Mouse (Mus musculus) heart, embryonic 14.5 days (tissue): ENCODE data around the gene Ripor1. TPM values are rescaled to one million over a fixed set of nuclear protein-coding genes. Genes with fewer than 3 reads are reported as not detected.

Experiments
- ATAC-seq: fragments of 200-750 bp; cut with Nextera tagmentation; 2 replicates; pipeline ENCODE4 v1.8.0; 2017; ENCODE audit warnings: low read depth, moderate TSS enrichment; ENCODE audit not compliant: insufficient number of reproducible peaks, insufficient read depth, low FRiP score
- H3K27ac ChIP-seq, 2 experiments: fragments of 200-500 bp in 1 of 2; fragments of 300-500 bp in 1 of 2; sonication (generic) in 1 of 2; replicated peaks in 1 of 2; 2 replicates each; pipeline ENCODE4 v1.5.1; 2012 to 2014; ENCODE audit warnings: low read depth in 2 of 2, low read length in 2 of 2, control low read depth in 1 of 2, mild to moderate bottlenecking in 1 of 2, mixed read lengths in 1 of 2; ENCODE audit not compliant: control insufficient read depth in 1 of 2, insufficient read depth in 1 of 2
- H3K27me3 ChIP-seq: fragments of 300-500 bp; sonication (generic); 2 replicates; pipeline ENCODE4 v1.6.1; 2014; ENCODE audit warnings: mild to moderate bottlenecking, low read length, control low read depth; ENCODE audit not compliant: control insufficient read depth, insufficient read depth
- H3K36me3 ChIP-seq: fragments of 300-500 bp; sonication (generic); 2 replicates; pipeline ENCODE4 v1.6.1; 2014; ENCODE audit warnings: mild to moderate bottlenecking, control low read depth, low read length, mixed read lengths; ENCODE audit not compliant: control insufficient read depth, insufficient read depth
- H3K4me1 ChIP-seq, 2 experiments: fragments of 200-500 bp in 1 of 2; fragments of 300-500 bp in 1 of 2; sonication (generic) in 1 of 2; 2 replicates each; pipeline ENCODE4 v1.6.1; 2012 to 2014; ENCODE audit warnings: low read length in 2 of 2, control low read depth in 1 of 2, mixed read lengths in 1 of 2; ENCODE audit not compliant: control insufficient read depth in 2 of 2, insufficient read depth in 2 of 2
- H3K4me2 ChIP-seq: fragments of 300-500 bp; sonication (generic); 2 replicates; pipeline ENCODE4 v1.6.1; 2014; ENCODE audit warnings: mild to moderate bottlenecking, low read length
- H3K4me3 ChIP-seq, 2 experiments: fragments of 200-500 bp in 1 of 2; fragments of 300-500 bp in 1 of 2; sonication (generic) in 1 of 2; 2 replicates each; pipeline ENCODE4 v1.5.1; 2012 to 2014; ENCODE audit warnings: low read length in 2 of 2, mild to moderate bottlenecking in 2 of 2, control low read depth in 1 of 2, low read depth in 1 of 2, moderate library complexity in 1 of 2; ENCODE audit not compliant: control insufficient read depth in 1 of 2, insufficient read depth in 1 of 2
- H3K9ac ChIP-seq: fragments of 300-500 bp; sonication (generic); 2 replicates; pipeline ENCODE4 v1.6.1; 2014; ENCODE audit warnings: mild to moderate bottlenecking, low read length
- H3K9me3 ChIP-seq: fragments of 300-500 bp; sonication (generic); 2 replicates; pipeline ENCODE4 v1.6.1; 2016; ENCODE audit warnings: low read length, control low read depth; ENCODE audit not compliant: control insufficient read depth
- WGBS: fragments of 180-500 bp; shearing (Covaris S2); extraction: QIAGEN DNeasy Blood & Tissue Kit; methylation state at CpG from one replicate; pipeline ENCODE4 v1.1.7; 2014; 5-methylcytosine and 5-hydroxymethylcytosine counted together
- polyA plus RNA-seq: library from polyadenylated mRNA; unstranded; fragments of >200 nt; fragmentation: Nextera tagmentation; extraction: Ambion mirVana; gene quantifications from 2 replicates; pipeline ENCODE4 v1.2.1, GENCODE M21; 2014

Gene Ripor1
- polyA plus RNA-seq, 1 experiment from 2014 or later = 25.8 TPM

- 70% methylated on average over 4 of the region's 4 CpGs for WGBS
Observed at GRCm38 (mm10) chr8:105621841-105622240, 16.8 kb downstream of the Ripor1 start.

GRCm38 (mm10) chr8:105622421-105622920 is 17.4 kb downstream of the Ripor1 start:
- 8% methylated on average over 8 of the region's 8 CpGs for WGBS
- H3K9me3 ChIP-seq = no peaks in the 10 kb centered on the region
- peaks cover 63% of the 10 kb centered on the region for H3K36me3 ChIP-seq
- H3K27me3 ChIP-seq = no peaks in the 10 kb centered on the region
- no peak overlapping the region for H3K4me3 ChIP-seq
- peak; percentile 77 for ATAC-seq
- H3K4me1 ChIP-seq = peaks cover 4 to 17% of the 10 kb centered on the region in 2 experiments; a peak in 3 of 4 replicates
- H3K27ac ChIP-seq = peak overlapping the region; percentile 12 to 47; a peak in 2 of 4 replicates
- no peak overlapping the region for H3K9ac ChIP-seq
- no peak overlapping the region for H3K4me2 ChIP-seq

More at GRCm38 (mm10) chr8:105621841-105622240, 16.8 kb downstream of the Ripor1 start:
- H3K4me1 ChIP-seq = peaks cover 4 to 17% of the 10 kb centered on the region in 2 experiments; a peak in 3 of 4 replicates
- no peak overlapping the region for H3K9ac ChIP-seq
- no peaks in the 10 kb centered on the region for H3K9me3 ChIP-seq
- no peak overlapping the region for H3K4me2 ChIP-seq
- no peaks in the 10 kb centered on the region for H3K27me3 ChIP-seq
- 0 out of 4 replicates have a peak overlapping the region, but pooled peaks of 1 of the 2 experiments have one; percentile 44 for H3K27ac ChIP-seq
- H3K36me3 ChIP-seq = peaks cover 70% of the 10 kb centered on the region
- no peak overlapping the region for H3K4me3 ChIP-seq
- ATAC-seq = no peak

GRCm38 (mm10) chr8:105623118-105623517 is 18.1 kb downstream of the Ripor1 start:
- peaks cover 4 to 17% of the 10 kb centered on the region in 2 experiments; a peak in 3 of 4 replicates for H3K4me1 ChIP-seq
- H3K4me3 ChIP-seq = no peak overlapping the region
- no peaks in the 10 kb centered on the region for H3K9me3 ChIP-seq
- peaks cover 57% of the 10 kb centered on the region for H3K36me3 ChIP-seq
- H3K4me2 ChIP-seq = no peak overlapping the region
- H3K27ac ChIP-seq = peak overlapping the region; percentile 12 to 47; a peak in 2 of 4 replicates
- peak; percentile 45; the same call in 1 of the 2 replicates for ATAC-seq
- no peak overlapping the region for H3K9ac ChIP-seq
- WGBS = 34% methylated on average over 5 of the region's 5 CpGs
- no peaks in the 10 kb centered on the region for H3K27me3 ChIP-seq

DNA sequence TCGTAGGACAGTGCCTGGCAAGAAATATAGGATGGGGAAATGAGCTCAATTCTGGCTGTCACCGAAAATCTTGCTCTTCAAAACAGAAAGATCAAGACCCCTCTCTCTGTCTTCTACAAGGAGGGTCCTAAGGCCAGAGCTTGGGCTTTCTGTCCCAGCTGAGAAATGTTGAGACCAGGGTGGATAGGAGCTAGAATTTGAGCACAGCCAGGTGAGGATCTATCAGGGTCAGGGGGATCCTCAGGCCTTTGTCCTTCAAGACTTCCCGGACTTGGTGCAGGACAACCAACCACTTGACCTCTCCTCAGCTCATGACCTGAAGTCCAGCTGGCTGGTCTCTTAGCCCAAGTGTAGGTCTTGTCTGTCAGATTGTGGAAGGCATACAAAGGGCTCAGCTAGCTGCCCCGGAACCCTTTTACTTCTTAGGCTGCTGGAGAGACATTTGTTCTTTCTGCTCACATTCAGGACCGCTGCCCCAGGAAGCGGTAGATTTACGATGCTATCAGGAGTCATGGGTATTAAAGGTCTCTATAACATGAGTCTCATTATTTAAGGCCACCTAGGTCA is 18.7 kb downstream of the Ripor1 start:
- no peak for ATAC-seq
- Histone ChIP-seq H3K9ac (no peak overlapping the region), H3K4me1 (peaks cover 4 to 17% of the 10 kb centered on the region in 2 experiments; a peak in 3 of 4 replicates), H3K9me3 (no peaks in the 10 kb centered on the region), H3K27me3 (no peaks in the 10 kb centered on the region), H3K4me2 (no peak overlapping the region), H3K27ac (no peak overlapping the region), H3K36me3 (peaks cover 50% of the 10 kb centered on the region), H3K4me3 (no peak overlapping the region)
- WGBS = 59% methylated on average over 7 of the region's 7 CpGs

GRCm38 (mm10) chr8:105624401-105624800 is 19.3 kb downstream of the Ripor1 start:
- H3K27ac ChIP-seq = no peak overlapping the region
- H3K9ac ChIP-seq = no peak overlapping the region
- H3K4me2 ChIP-seq = no peak overlapping the region
- 56% methylated on average over 3 of the region's 3 CpGs for WGBS
- H3K27me3 ChIP-seq = no peaks in the 10 kb centered on the region
- ATAC-seq = no peak
- H3K4me1 ChIP-seq = peaks cover 4 to 17% of the 10 kb centered on the region in 2 experiments; a peak in 3 of 4 replicates
- no peaks in the 10 kb centered on the region for H3K9me3 ChIP-seq
- H3K36me3 ChIP-seq = peaks cover 44% of the 10 kb centered on the region
- H3K4me3 ChIP-seq = no peak overlapping the region

GRCm38 (mm10) chr8:105624831-105625230 is 19.8 kb downstream of the Ripor1 start:
- Histone ChIP-seq H3K9me3 (no peaks in the 10 kb centered on the region), H3K4me2 (no peak overlapping the region), H3K4me1 (peaks cover 4 to 17% of the 10 kb centered on the region in 2 experiments; a peak in 3 of 4 replicates), H3K9ac (no peak overlapping the region), H3K4me3 (no peak overlapping the region), H3K27ac (no peak overlapping the region), H3K27me3 (no peaks in the 10 kb centered on the region), H3K36me3 (peaks cover 42% of the 10 kb centered on the region)
- ATAC-seq = no peak
- WGBS = 75% methylated on average over 1 of the region's 1 CpGs

GRCm38 (mm10) chr8:105626086-105626485 is 21.0 kb downstream of the Ripor1 start:
- Histone ChIP-seq H3K4me2 (no peak overlapping the region), H3K27me3 (no peaks in the 10 kb centered on the region), H3K27ac (no peak overlapping the region), H3K4me1 (peaks cover 4 to 17% of the 10 kb centered on the region in 2 experiments; a peak in 3 of 4 replicates), H3K4me3 (no peak overlapping the region), H3K9ac (no peak overlapping the region), H3K36me3 (peaks cover 31% of the 10 kb centered on the region), H3K9me3 (no peaks in the 10 kb centered on the region)
- 97% methylated on average over 1 of the region's 1 CpGs for WGBS
- no peak for ATAC-seq
